Mouse (Mus musculus) embryo, embryonic 11 days (tissue): Measurements from ENCODE around the gene Ly6g6e.
"Not testable (repeated sequence)": the region's sequence is repeated elsewhere in the genome, so short reads cannot be mapped to it uniquely, and the experiment has no call there.

Experiments used
- DNase-seq: peaks from one replicate; pipeline ENCODE4 v3.0.0-alpha.2; 2015

Gene Ly6g6e

GRCm38 (mm10) chr17:35076507-35077176 is at the start of gene Ly6g6e:
Ly6g6e (plus strand) TSS chr17:35076902.
- no peak for DNase-seq

- DNase-seq: peak; percentile 44
Observed at GRCm38 (mm10) chr17:35027277-35028068, 49.2 kb upstream of the Ly6g6e start, which contains the start of gene Sapcd1. Sapcd1 (minus strand) TSS chr17:35028016.

GRCm38 (mm10) chr17:35028315-35028714 is 48.4 kb upstream of the Ly6g6e start:
- no peak for DNase-seq

- peak; percentile 66 for DNase-seq
Observed at GRCm38 (mm10) chr17:35029691-35030532, 46.8 kb upstream of the Ly6g6e start.

- DNase-seq: no peak
Observed at GRCm38 (mm10) chr17:35031272-35031671, 45.4 kb upstream of the Ly6g6e start.

- DNase-seq: no peak
Observed at GRCm38 (mm10) chr17:35031880-35032279, 44.8 kb upstream of the Ly6g6e start.

- no peak for DNase-seq
Observed at GRCm38 (mm10) chr17:35032323-35032870, 44.3 kb upstream of the Ly6g6e start.

- DNase-seq: not testable (repeated sequence)
Observed at GRCm38 (mm10) chr17:35033703-35034102, 43.0 kb upstream of the Ly6g6e start.

GRCm38 (mm10) chr17:35034896-35035295 is 41.8 kb upstream of the Ly6g6e start:
- no peak for DNase-seq

GRCm38 (mm10) chr17:35039121-35039873 is 37.4 kb upstream of the Ly6g6e start:
- no peak for DNase-seq

GRCm38 (mm10) chr17:35043794-35044193 is 32.9 kb upstream of the Ly6g6e start:
- DNase-seq: no peak

GRCm38 (mm10) chr17:35044904-35045806 is 31.5 kb upstream of the Ly6g6e start:
- no peak for DNase-seq

- no peak for DNase-seq
Observed at GRCm38 (mm10) chr17:35045807-35046680, 30.7 kb upstream of the Ly6g6e start.

- peak; percentile 99 for DNase-seq
Observed at GRCm38 (mm10) chr17:35046681-35047455, 29.8 kb upstream of the Ly6g6e start, which contains the start of gene Msh5. Msh5 (minus strand) TSS chr17:35046745.

- no peak for DNase-seq
Observed at GRCm38 (mm10) chr17:35047688-35048087, 29.0 kb upstream of the Ly6g6e start.

GRCm38 (mm10) chr17:35048149-35048931 is 28.4 kb upstream of the Ly6g6e start:
- no peak for DNase-seq

- DNase-seq: no peak
Observed at GRCm38 (mm10) chr17:35048932-35049440, 27.7 kb upstream of the Ly6g6e start.

GRCm38 (mm10) chr17:35049561-35050016 is 27.1 kb upstream of the Ly6g6e start, which contains the start of gene Clic1:
Clic1 (plus strand) TSS chr17:35049966.
- peak; percentile 93 for DNase-seq
